Mouse (Mus musculus): ENCODE data around the gene Nus1. TPM values are rescaled to one million over a fixed set of nuclear protein-coding genes. Genes with fewer than 3 reads are reported as not detected.

Gene Nus1
- total and polyA plus RNA-seq, 3 experiments: 15.9 to 51.9 (median 27.9) TPM

DNA sequence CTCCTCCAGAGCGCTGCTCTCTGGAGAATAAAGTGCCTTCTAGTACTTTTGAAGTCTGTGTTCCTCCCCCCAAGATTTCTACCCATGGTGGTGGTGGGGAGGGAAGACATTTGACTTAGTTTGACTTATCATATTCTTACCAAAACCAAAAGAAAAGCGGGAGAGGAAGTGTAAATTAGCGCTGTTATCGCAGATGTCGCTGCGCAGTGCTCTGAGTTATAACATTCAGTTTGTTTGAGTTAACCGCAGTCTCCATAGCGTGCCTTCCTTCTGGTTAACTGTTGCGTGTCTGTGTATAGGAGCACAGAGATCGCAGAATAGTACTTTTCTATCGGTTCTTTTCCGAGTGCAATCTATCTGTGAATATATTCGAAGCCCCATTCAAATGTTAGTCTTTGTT lies 12.2 kb upstream of the Nus1 start:
- no peak overlapping the region for H3K4me3 ChIP-seq (replicated peaks in 1 of 3; ENCODE audit: low read depth in 2 of 3, low read length in 2 of 3, poor library complexity in 1 of 3)
- no peaks in the 10 kb centered on the region for H3K36me3 ChIP-seq (replicated peaks in 1 of 2; ENCODE audit: control insufficient read depth in 1 of 2, insufficient read depth in 1 of 2, low read length in 1 of 2)
- no peaks in the 10 kb centered on the region for H3K79me2 ChIP-seq (replicated peaks; ENCODE audit: control insufficient read depth, extremely low read depth, insufficient read depth, poor library complexity, severe bottlenecking)
- H3K4me1 ChIP-seq (ENCODE audit: control insufficient read depth in 1 of 2, insufficient read depth in 2 of 2): no peaks in the 10 kb centered on the region
- H3K4me2 ChIP-seq (ENCODE audit: insufficient read depth, low read depth, poor library complexity, severe bottlenecking): no peak overlapping the region
- H3K27me3 ChIP-seq (replicated peaks): no peaks in the 10 kb centered on the region
- in situ Hi-C loops (cut with MboI; ENCODE audit: low pct_ligation_motif_present, low pct_unique_long_range_greater_than_20kb, low sequenced_read_pairs): no loop called here
- no peak overlapping the region for H3K9ac ChIP-seq (ENCODE audit: insufficient read depth, low read depth)
- no peak overlapping the region for H3K27ac ChIP-seq (ENCODE audit: insufficient read depth, low read depth)
- no peaks in the 10 kb centered on the region for H3K9me3 ChIP-seq (replicated peaks; ENCODE audit: low read length)
- TF ChIP-seq E2F4 (IDR thresholded peaks at IDR 0.05; ENCODE audit: insufficient replicate concordance, low read depth, low read length): no peak
- TF ChIP-seq ZC3H11A (IDR thresholded peaks at IDR 0.05; ENCODE audit: low read depth, low read length): no peak
- TF ChIP-seq MAZ (IDR thresholded peaks at IDR 0.05; ENCODE audit: low read depth, low read length): no peak
- no peak for TF ChIP-seq BHLHE40 (IDR thresholded peaks at IDR 0.05; ENCODE audit: low read depth, low read length)
- TF ChIP-seq USF2 (conservative IDR thresholded peaks at IDR 0.05; ENCODE audit: low read depth, low read length): no peak
- TF ChIP-seq ETS1 (conservative IDR thresholded peaks at IDR 0.05; ENCODE audit: low read depth, low read length): no peak
- no peak for TF ChIP-seq CHD2 (IDR thresholded peaks at IDR 0.05; ENCODE audit: low read length)
- no peak for TF ChIP-seq PAX5 (IDR thresholded peaks at IDR 0.05; ENCODE audit: low read length)
- TF ChIP-seq MYC (IDR thresholded peaks at IDR 0.05; ENCODE audit: low read depth, low read length): no peak
- no peak for TF ChIP-seq POLR2A (IDR thresholded peaks at IDR 0.05; ENCODE audit: low read depth, low read length)
- DNase-seq (ENCODE audit: extremely low read depth): no peak
- dilution Hi-C loops (cut with MboI; ENCODE audit: extremely low pct_ligation_motif_present, extremely low pct_unique_long_range_greater_than_20kb, low sequenced_read_pairs): no loop called here

DNA sequence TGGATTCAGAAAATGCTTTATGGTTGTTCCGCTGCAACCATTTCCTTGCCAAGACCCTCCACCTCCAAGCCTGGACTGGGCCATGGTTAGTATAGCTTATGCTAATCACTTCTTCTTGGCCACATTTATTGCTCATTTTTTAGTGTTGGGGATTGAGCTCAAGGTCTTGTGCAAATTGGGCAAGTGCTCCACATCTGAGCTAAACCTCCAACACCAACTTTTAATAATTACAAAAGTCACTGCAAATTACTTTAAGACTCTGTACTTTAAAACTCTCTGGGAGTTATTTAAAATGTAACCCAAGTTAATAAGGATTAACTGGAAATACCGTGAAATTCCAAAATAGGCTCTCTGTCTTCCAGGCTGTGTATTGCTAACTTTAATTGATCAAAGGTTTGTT lies 9.8 kb upstream of the Nus1 start:
- in situ Hi-C loops (cut with MboI; ENCODE audit: low pct_ligation_motif_present, low pct_unique_long_range_greater_than_20kb, low sequenced_read_pairs): no loop called here
- H3K9ac ChIP-seq (ENCODE audit: insufficient read depth, low read depth): no peak overlapping the region
- H3K36me3 ChIP-seq (replicated peaks in 1 of 2; ENCODE audit: control insufficient read depth in 1 of 2, insufficient read depth in 1 of 2, low read length in 1 of 2): no peaks in the 10 kb centered on the region
- H3K9me3 ChIP-seq (replicated peaks; ENCODE audit: low read length): no peaks in the 10 kb centered on the region
- no peaks in the 10 kb centered on the region for H3K79me2 ChIP-seq (replicated peaks; ENCODE audit: control insufficient read depth, extremely low read depth, insufficient read depth, poor library complexity, severe bottlenecking)
- dilution Hi-C loops (cut with MboI; ENCODE audit: extremely low pct_ligation_motif_present, extremely low pct_unique_long_range_greater_than_20kb, low sequenced_read_pairs): no loop called here
- no peak overlapping the region for H3K4me3 ChIP-seq (replicated peaks in 1 of 3; ENCODE audit: low read depth in 2 of 3, low read length in 2 of 3, poor library complexity in 1 of 3)
- H3K4me1 ChIP-seq (ENCODE audit: control insufficient read depth in 1 of 2, insufficient read depth in 2 of 2): no peaks in the 10 kb centered on the region
- no peak for DNase-seq (ENCODE audit: extremely low read depth)
- H3K27me3 ChIP-seq (replicated peaks): no peaks in the 10 kb centered on the region
- H3K4me2 ChIP-seq (ENCODE audit: insufficient read depth, low read depth, poor library complexity, severe bottlenecking): no peak overlapping the region
- no peak overlapping the region for H3K27ac ChIP-seq (ENCODE audit: insufficient read depth, low read depth)
- TF ChIP-seq POLR2A (IDR thresholded peaks at IDR 0.05; ENCODE audit: low read depth, low read length): no peak
- TF ChIP-seq ETS1 (conservative IDR thresholded peaks at IDR 0.05; ENCODE audit: low read depth, low read length): no peak

DNA sequence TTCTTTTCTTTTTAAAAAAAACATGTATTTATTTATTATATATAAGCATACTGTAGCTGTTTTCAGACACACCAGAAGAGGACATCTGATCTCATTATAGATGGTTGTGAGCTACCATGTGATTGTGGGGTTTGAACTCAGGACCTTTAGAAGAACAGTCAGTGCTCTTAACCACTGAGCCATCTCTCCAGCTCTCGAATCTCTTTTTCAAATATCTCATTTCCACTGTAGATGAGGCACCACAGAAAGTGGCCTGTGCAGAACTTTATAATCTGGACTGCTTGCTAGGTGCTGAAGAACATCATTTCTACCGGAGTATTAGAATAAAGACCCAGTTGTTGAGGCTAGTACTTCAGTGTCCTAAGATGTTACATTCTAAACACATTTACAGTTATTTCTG lies 2.3 kb upstream of the Nus1 start:
- Histone ChIP-seq H3K27ac (ENCODE audit: insufficient read depth, low read depth) (no peak overlapping the region), H3K27me3 (replicated peaks) (no peaks in the 10 kb centered on the region), H3K4me1 (ENCODE audit: control insufficient read depth in 1 of 2, insufficient read depth in 2 of 2) (peaks cover 4 to 21% of the 10 kb centered on the region in 2 experiments; a peak in 3 of 4 replicates), H3K9me3 (replicated peaks; ENCODE audit: low read length) (no peaks in the 10 kb centered on the region), H3K4me2 (ENCODE audit: insufficient read depth, low read depth, poor library complexity, severe bottlenecking) (no peak overlapping the region), H3K79me2 (replicated peaks; ENCODE audit: control insufficient read depth, extremely low read depth, insufficient read depth, poor library complexity, severe bottlenecking) (peaks cover 17% of the 10 kb centered on the region), H3K4me3 (replicated peaks in 1 of 3; ENCODE audit: low read depth in 2 of 3, low read length in 2 of 3, poor library complexity in 1 of 3) (no peak overlapping the region), H3K36me3 (replicated peaks in 1 of 2; ENCODE audit: control insufficient read depth in 1 of 2, insufficient read depth in 1 of 2, low read length in 1 of 2) (peaks cover 0 to 3% of the 10 kb centered on the region in 2 experiments), H3K9ac (ENCODE audit: insufficient read depth, low read depth) (no peak overlapping the region)
- DNase-seq (ENCODE audit: extremely low read depth): no peak
- TF ChIP-seq PAX5 (IDR thresholded peaks at IDR 0.05; ENCODE audit: low read length) (no peak), ETS1 (conservative IDR thresholded peaks at IDR 0.05; ENCODE audit: low read depth, low read length) (no peak), TBP (conservative IDR thresholded peaks at IDR 0.05; ENCODE audit: low read depth, low read length) (peak; percentile 74), MXI1 (IDR thresholded peaks at IDR 0.05; ENCODE audit: low read depth, low read length) (no peak), CHD1 (IDR thresholded peaks at IDR 0.05; ENCODE audit: low read depth, low read length) (no peak), RCOR1 (conservative IDR thresholded peaks at IDR 0.05; ENCODE audit: low read depth, low read length) (no peak), MAX (IDR thresholded peaks at IDR 0.05; ENCODE audit: low read length) (no peak), ZMIZ1 (IDR thresholded peaks at IDR 0.05; ENCODE audit: low read depth, low read length) (no peak), JUN (IDR thresholded peaks at IDR 0.05; ENCODE audit: insufficient read depth, low read depth, low read length) (no peak)
- dilution Hi-C loops (cut with MboI; ENCODE audit: extremely low pct_ligation_motif_present, extremely low pct_unique_long_range_greater_than_20kb, low sequenced_read_pairs) (no loop called here), in situ Hi-C loops (cut with MboI; ENCODE audit: low pct_ligation_motif_present, low pct_unique_long_range_greater_than_20kb, low sequenced_read_pairs) (no loop called here)
